Mouse (Mus musculus): ENCODE measurements around the gene Zfp512. TPM values are rescaled to one million over a fixed set of nuclear protein-coding genes. Genes with fewer than 3 reads are reported as not detected.
"Not testable (repeated sequence)": the region's sequence is repeated elsewhere in the genome, so short reads cannot be mapped to it uniquely, and the experiment has no call there.

Gene Zfp512
- polyA plus RNA-seq (2016; fragmentation: Nextera tagmentation; extraction: Ambion mirVana): 49.5 and 56.9 TPM in 2 replicates

GRCm38 (mm10) chr5:31451878-31452561 is at the start of gene Zfp512:
Gene Zfp512 (plus strand): TSS chr5:31452431.
- DNase-seq (ENCODE audit: low spot score): peak; percentile 99
- peaks cover 13% of the 10 kb centered on the region for H3K4me1 ChIP-seq
- H3K27ac ChIP-seq: peak within 1 kb of the TSS; percentile 81
- no peaks in the 10 kb centered on the region for H3K36me3 ChIP-seq
- no peaks in the 10 kb centered on the region for H3K9me3 ChIP-seq
- peak within 1 kb of the TSS; percentile 62 for H3K4me3 ChIP-seq
- WGBS: 6% methylated on average over 23 of the region's 23 CpGs
- H3K27me3 ChIP-seq (ENCODE audit: insufficient read depth, poor library complexity, severe bottlenecking): no peaks in the 10 kb centered on the region

GRCm38 (mm10) chr5:31434727-31435126 is 17.5 kb upstream of the Zfp512 start:
- not testable (repeated sequence) for H3K4me3 ChIP-seq
- WGBS: 89% methylated on average over 9 of the region's 9 CpGs

GRCm38 (mm10) chr5:31451336-31451735 is 895 bp upstream of the Zfp512 start:
- WGBS: 80% methylated on average over 2 of the region's 2 CpGs
- H3K27ac ChIP-seq: no peak overlapping the region
- H3K4me3 ChIP-seq: no peak overlapping the region
- H3K9me3 ChIP-seq: no peaks in the 10 kb centered on the region
- no peaks in the 10 kb centered on the region for H3K27me3 ChIP-seq (ENCODE audit: insufficient read depth, poor library complexity, severe bottlenecking)
- no peak for DNase-seq (ENCODE audit: low spot score)
- H3K4me1 ChIP-seq: peaks cover 13% of the 10 kb centered on the region
- no peaks in the 10 kb centered on the region for H3K36me3 ChIP-seq

More at GRCm38 (mm10) chr5:31434727-31435126, 17.5 kb upstream of the Zfp512 start:
- DNase-seq (ENCODE audit: low spot score); H3K4me1 ChIP-seq; H3K27me3 ChIP-seq (ENCODE audit: insufficient read depth, poor library complexity, severe bottlenecking); H3K27ac ChIP-seq; H3K36me3 ChIP-seq; H3K9me3 ChIP-seq: not testable (repeated sequence)

- 0% methylated on average over 11 of the region's 11 CpGs for WGBS
- H3K4me3 ChIP-seq: peak overlapping the region; percentile 62
- no peaks in the 10 kb centered on the region for H3K9me3 ChIP-seq
- no peaks in the 10 kb centered on the region for H3K27me3 ChIP-seq (ENCODE audit: insufficient read depth, poor library complexity, severe bottlenecking)
- H3K36me3 ChIP-seq: no peaks in the 10 kb centered on the region
- peak overlapping the region; percentile 81 for H3K27ac ChIP-seq
- DNase-seq (ENCODE audit: low spot score): no peak
- H3K4me1 ChIP-seq: peaks cover 13% of the 10 kb centered on the region
Observed at GRCm38 (mm10) chr5:31452562-31452878, 289 bp downstream of the Zfp512 start.

- Histone ChIP-seq H3K27me3 (ENCODE audit: insufficient read depth, poor library complexity, severe bottlenecking) (no peaks in the 10 kb centered on the region), H3K9me3 (no peaks in the 10 kb centered on the region), H3K27ac (peak overlapping the region; percentile 81), H3K4me3 (peak overlapping the region; percentile 62), H3K4me1 (peaks cover 13% of the 10 kb centered on the region), H3K36me3 (no peaks in the 10 kb centered on the region)
- no peak for DNase-seq (ENCODE audit: low spot score)
- WGBS: 15% methylated on average over 7 of the region's 7 CpGs
Observed at GRCm38 (mm10) chr5:31452886-31453410, 717 bp downstream of the Zfp512 start.

GRCm38 (mm10) chr5:31467798-31468197 is 15.6 kb downstream of the Zfp512 start:
- DNase-seq (ENCODE audit: low spot score): no peak
- no peaks in the 10 kb centered on the region for H3K4me1 ChIP-seq
- H3K36me3 ChIP-seq: peaks cover 69% of the 10 kb centered on the region
- H3K27ac ChIP-seq: no peak overlapping the region
- H3K4me3 ChIP-seq: no peak overlapping the region
- no peaks in the 10 kb centered on the region for H3K9me3 ChIP-seq
- H3K27me3 ChIP-seq (ENCODE audit: insufficient read depth, poor library complexity, severe bottlenecking): no peaks in the 10 kb centered on the region
- 93% methylated on average over 3 of the region's 3 CpGs for WGBS

GRCm38 (mm10) chr5:31469711-31470110 is 17.5 kb downstream of the Zfp512 start:
- Histone ChIP-seq H3K4me3 (no peak overlapping the region), H3K27ac (no peak overlapping the region), H3K36me3 (peaks cover 88% of the 10 kb centered on the region), H3K4me1 (no peaks in the 10 kb centered on the region), H3K9me3 (no peaks in the 10 kb centered on the region), H3K27me3 (ENCODE audit: insufficient read depth, poor library complexity, severe bottlenecking) (no peaks in the 10 kb centered on the region)
- DNase-seq (ENCODE audit: low spot score): no peak
- 89% methylated on average over 6 of the region's 6 CpGs for WGBS

- Histone ChIP-seq H3K9me3 (no peaks in the 10 kb centered on the region), H3K36me3 (peaks cover 91% of the 10 kb centered on the region), H3K4me1 (no peaks in the 10 kb centered on the region), H3K4me3 (no peak overlapping the region), H3K27ac (no peak overlapping the region), H3K27me3 (ENCODE audit: insufficient read depth, poor library complexity, severe bottlenecking) (no peaks in the 10 kb centered on the region)
- 66% methylated on average over 7 of the region's 7 CpGs for WGBS
- DNase-seq (ENCODE audit: low spot score): no peak
Observed at GRCm38 (mm10) chr5:31470334-31470733, 18.1 kb downstream of the Zfp512 start.

- H3K4me3 ChIP-seq: no peak overlapping the region
- H3K27ac ChIP-seq: no peak overlapping the region
- no peak for DNase-seq (ENCODE audit: low spot score)
- no peaks in the 10 kb centered on the region for H3K9me3 ChIP-seq
- 92% methylated on average over 4 of the region's 4 CpGs for WGBS
- peaks cover 76% of the 10 kb centered on the region for H3K36me3 ChIP-seq
- H3K27me3 ChIP-seq (ENCODE audit: insufficient read depth, poor library complexity, severe bottlenecking): no peaks in the 10 kb centered on the region
- no peaks in the 10 kb centered on the region for H3K4me1 ChIP-seq
Observed at GRCm38 (mm10) chr5:31480536-31480935, 28.3 kb downstream of the Zfp512 start.

GRCm38 (mm10) chr5:31485440-31485839 is 33.2 kb downstream of the Zfp512 start, which contains the start of gene 4930548H24Rik:
Gene 4930548H24Rik (plus strand): TSS chr5:31485740.
- H3K9me3 ChIP-seq: no peaks in the 10 kb centered on the region
- no peak for DNase-seq (ENCODE audit: low spot score)
- H3K36me3 ChIP-seq: peaks cover 27% of the 10 kb centered on the region
- no peaks in the 10 kb centered on the region for H3K4me1 ChIP-seq
- no peak within 1 kb of the TSS for H3K27ac ChIP-seq
- 93% methylated on average over 3 of the region's 3 CpGs for WGBS
- no peak within 1 kb of the TSS for H3K4me3 ChIP-seq
- no peaks in the 10 kb centered on the region for H3K27me3 ChIP-seq (ENCODE audit: insufficient read depth, poor library complexity, severe bottlenecking)

- no peaks in the 10 kb centered on the region for H3K27me3 ChIP-seq (ENCODE audit: insufficient read depth, poor library complexity, severe bottlenecking)
- no peaks in the 10 kb centered on the region for H3K9me3 ChIP-seq
- no peaks in the 10 kb centered on the region for H3K4me1 ChIP-seq
- DNase-seq (ENCODE audit: low spot score): no peak
- H3K36me3 ChIP-seq: 0 out of 2 replicates have a peak, but pooled peaks cover 5% of the 10 kb centered on the region
- WGBS: 88% methylated on average over 3 of the region's 3 CpGs
- H3K4me3 ChIP-seq: no peak overlapping the region
- no peak overlapping the region for H3K27ac ChIP-seq
Observed at GRCm38 (mm10) chr5:31487889-31488288, 35.7 kb downstream of the Zfp512 start.

GRCm38 (mm10) chr5:31489116-31489769 is 37.0 kb downstream of the Zfp512 start:
- Histone ChIP-seq H3K4me1 (no peaks in the 10 kb centered on the region), H3K4me3 (no peak overlapping the region), H3K27me3 (ENCODE audit: insufficient read depth, poor library complexity, severe bottlenecking) (no peaks in the 10 kb centered on the region), H3K9me3 (no peaks in the 10 kb centered on the region), H3K36me3 (0 out of 2 replicates have a peak, but pooled peaks cover 4% of the 10 kb centered on the region), H3K27ac (no peak overlapping the region)
- no peak for DNase-seq (ENCODE audit: low spot score)
- 66% methylated on average over 7 of the region's 7 CpGs for WGBS

GRCm38 (mm10) chr5:31492031-31492430 is 39.8 kb downstream of the Zfp512 start:
- 63% methylated on average over 1 of the region's 1 CpGs for WGBS
- no peaks in the 10 kb centered on the region for H3K9me3 ChIP-seq
- H3K36me3 ChIP-seq: peaks cover 10% of the 10 kb centered on the region
- no peak overlapping the region for H3K4me3 ChIP-seq
- no peak for DNase-seq (ENCODE audit: low spot score)
- H3K27ac ChIP-seq: no peak overlapping the region
- H3K4me1 ChIP-seq: peaks cover 10% of the 10 kb centered on the region
- no peaks in the 10 kb centered on the region for H3K27me3 ChIP-seq (ENCODE audit: insufficient read depth, poor library complexity, severe bottlenecking)

Data from heart, embryonic 10.5 days (tissue).